Mouse (Mus musculus) thymus, adult 2 months (tissue): ENCODE results near the gene Bysl.

ENCODE experiments used
- CTCF ChIP-seq: fragments of 200-500 bp; IDR thresholded peaks from 2 replicates; pipeline ENCODE4 v1.5.1; 2012; ENCODE audit warnings: mild to moderate bottlenecking, control low read depth, low read length, moderate library complexity, borderline replicate concordance; ENCODE audit not compliant: control insufficient read depth, poor library complexity, insufficient read depth; ENCODE audit errors: extremely low read depth
- POLR2A ChIP-seq: fragments of 200-500 bp; IDR thresholded peaks from 2 replicates; pipeline ENCODE4 v1.6.1; 2012; ENCODE audit warnings: mild to moderate bottlenecking, low read length, control low read depth, moderate library complexity; ENCODE audit not compliant: control insufficient read depth, poor library complexity, insufficient read depth; ENCODE audit errors: extremely low read depth

DNA sequence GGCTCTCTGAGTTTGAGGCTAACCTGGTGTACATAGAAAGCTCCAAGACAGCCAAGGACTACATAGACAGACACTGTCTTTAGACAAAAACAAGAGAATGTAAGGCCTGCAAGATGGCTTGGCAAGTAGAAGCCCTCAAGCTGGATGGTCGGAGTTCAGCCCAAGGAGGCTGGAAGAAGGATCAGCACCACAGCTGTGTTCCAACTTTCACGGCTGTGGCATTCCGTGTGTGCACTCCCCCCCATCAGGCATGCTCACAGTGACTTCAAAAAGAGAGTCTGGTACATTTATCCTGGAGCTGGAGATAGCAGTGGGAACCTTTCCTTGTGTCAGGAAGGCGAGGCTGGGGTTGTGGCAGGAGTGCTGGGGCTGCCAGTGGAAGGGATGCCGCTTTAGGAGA is 14.7 kb upstream of the Bysl start:
- no peak for TF ChIP-seq POLR2A
- TF ChIP-seq CTCF = no peak
